Mouse (Mus musculus): Measurements from ENCODE around the gene Clec2d. TPM values are rescaled to one million over a fixed set of nuclear protein-coding genes. Genes with fewer than 3 reads are reported as not detected.
A peak's percentile ranks its signal among the peaks of the same experiment; 100 is the strongest.

Gene Clec2d
- total RNA-seq, 1 experiment from 2014 or later = 219 TPM

- peak in 1 of 2 experiments; percentile 16; a peak in 1 of 4 replicates for ATAC-seq (replicated peaks in 1 of 2; ENCODE audit: insufficient read depth in 1 of 2, low FRiP score in 2 of 2, low TSS enrichment in 1 of 2, low read depth in 1 of 2, poor library complexity in 2 of 2, severe bottlenecking in 2 of 2)
These were observed 54.3 kb downstream of the Clec2d start for GRCm38 (mm10) chr6:129234456-129235360.

GRCm38 (mm10) chr6:129235855-129236461, 55.5 kb downstream of the Clec2d start:
- peak; percentile 29 to 34; a peak in 3 of 4 replicates for ATAC-seq (replicated peaks in 1 of 2; ENCODE audit: insufficient read depth in 1 of 2, low FRiP score in 2 of 2, low TSS enrichment in 1 of 2, low read depth in 1 of 2, poor library complexity in 2 of 2, severe bottlenecking in 2 of 2)

Other genes starting within 250 kb of the Clec2d start
- not detected in 2 replicates for gene Clec2g, start 246.2 kb upstream of the Clec2d start, total RNA-seq (2017)
- gene Klrb1f, start 134.7 kb upstream of the Clec2d start, total RNA-seq (2017) = 0.15 and 8.1 TPM in 2 replicates
- gene Clec2e, start 79.7 kb upstream of the Clec2d start, total RNA-seq (2017) = not detected in 2 replicates
- gene Cd69, start 94.8 kb downstream of the Clec2d start, total RNA-seq (2017) = 340 and 460 TPM in 2 replicates
- gene 4922502D21Rik, start 151.2 kb downstream of the Clec2d start, total RNA-seq (2017) = not detected in 2 replicates
- 85.2 and 94.1 TPM in 2 replicates for gene Clec12a, start 162.1 kb downstream of the Clec2d start, total RNA-seq (2017)
- gene Clec12b, start 205.3 kb downstream of the Clec2d start, total RNA-seq (2017) = 0.25 TPM in 1 of 2 replicates, not detected in the other
- 1.6 and 6.3 TPM in 2 replicates for gene Clec1b, start 216.7 kb downstream of the Clec2d start, total RNA-seq (2017)
- gene Clec9a, start 228.2 kb downstream of the Clec2d start, total RNA-seq (2017) = 0.50 and 1.0 TPM in 2 replicates

Measured in hematopoietic stem cell, adult 5-6 weeks (primary cell).